Mouse (Mus musculus): ENCODE measurements at regions not wholly inside any gene's neighbourhood (a gene's known extent, or its start where the extent isn't known, plus 50 kb on each side); places are given as distances from the start of the nearest gene placed in this dataset.
A peak's percentile ranks its signal among the peaks of the same experiment; 100 is the strongest.

DNA sequence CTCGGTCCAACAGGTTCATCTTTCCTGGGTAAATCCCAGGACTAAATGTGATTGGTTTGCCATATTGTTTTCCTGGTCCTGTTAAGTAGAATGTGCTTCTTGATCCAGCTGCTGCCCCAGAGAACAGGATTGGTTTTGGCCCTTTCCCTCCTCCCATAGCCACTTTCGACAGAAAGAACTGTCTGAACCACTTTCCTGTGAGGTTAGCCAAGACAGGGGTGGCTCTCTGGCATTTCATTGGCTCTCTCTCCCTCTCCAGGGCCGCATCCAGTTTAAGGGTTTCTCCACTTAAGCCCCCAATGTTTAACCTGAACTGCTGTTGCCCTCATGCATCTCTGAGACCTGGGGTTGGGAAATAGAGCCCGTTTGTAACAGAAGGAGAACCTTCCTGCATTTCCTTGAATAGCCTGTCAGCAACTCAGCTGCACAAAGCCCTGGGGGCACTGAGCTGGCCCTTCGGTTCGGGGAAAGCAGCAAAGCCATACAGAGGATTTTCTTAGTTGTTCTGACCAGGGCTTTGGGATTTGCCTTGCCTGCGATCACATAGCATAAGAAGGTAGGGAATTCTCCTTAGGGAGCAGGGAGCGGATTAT lies 109.7 kb downstream of the Snx19 start:
- H3K9me3 ChIP-seq = no peaks in the 10 kb centered on the region
- DNase-seq (ENCODE audit: low spot score) = no peak
- 63% methylated on average over 8 of the region's 8 CpGs for WGBS
- peaks cover 4% of the 10 kb centered on the region; the same call in 1 of the 2 replicates for H3K27me3 ChIP-seq (ENCODE audit: insufficient read depth, poor library complexity, severe bottlenecking)
- no peaks in the 10 kb centered on the region for H3K36me3 ChIP-seq
- 0 out of 2 replicates have a peak, but pooled peaks cover 11% of the 10 kb centered on the region for H3K4me1 ChIP-seq
- H3K4me3 ChIP-seq = no peak overlapping the region
- no peak overlapping the region for H3K27ac ChIP-seq

DNA sequence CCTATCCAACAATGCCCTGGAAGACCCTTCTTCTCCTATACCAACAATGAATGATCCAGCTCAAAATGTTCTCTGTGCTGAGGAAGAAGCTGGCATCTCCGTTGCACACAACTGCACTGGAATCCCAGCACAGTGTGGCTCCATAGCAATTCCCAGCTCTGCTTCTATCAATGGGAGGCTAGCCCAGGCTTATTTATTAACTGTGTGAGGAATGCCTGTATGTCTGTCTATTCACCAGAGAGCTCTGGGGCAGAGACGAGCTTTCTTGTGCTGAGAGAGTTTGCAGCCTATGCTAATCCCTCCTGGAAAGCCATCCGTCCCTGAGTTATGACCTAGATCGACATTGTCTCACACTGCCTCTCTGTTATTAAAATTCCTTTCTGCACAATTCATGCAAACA lies 108.1 kb downstream of the Snx19 start:
- Histone ChIP-seq H3K27ac (no peak overlapping the region), H3K4me3 (no peak overlapping the region), H3K36me3 (no peaks in the 10 kb centered on the region), H3K4me1 (0 out of 2 replicates have a peak, but pooled peaks cover 6% of the 10 kb centered on the region), H3K27me3 (ENCODE audit: insufficient read depth, poor library complexity, severe bottlenecking) (peaks cover 4% of the 10 kb centered on the region; the same call in 1 of the 2 replicates), H3K9me3 (no peaks in the 10 kb centered on the region)
- 72% methylated on average over 4 of the region's 4 CpGs for WGBS
- DNase-seq (ENCODE audit: low spot score) = no peak

DNA sequence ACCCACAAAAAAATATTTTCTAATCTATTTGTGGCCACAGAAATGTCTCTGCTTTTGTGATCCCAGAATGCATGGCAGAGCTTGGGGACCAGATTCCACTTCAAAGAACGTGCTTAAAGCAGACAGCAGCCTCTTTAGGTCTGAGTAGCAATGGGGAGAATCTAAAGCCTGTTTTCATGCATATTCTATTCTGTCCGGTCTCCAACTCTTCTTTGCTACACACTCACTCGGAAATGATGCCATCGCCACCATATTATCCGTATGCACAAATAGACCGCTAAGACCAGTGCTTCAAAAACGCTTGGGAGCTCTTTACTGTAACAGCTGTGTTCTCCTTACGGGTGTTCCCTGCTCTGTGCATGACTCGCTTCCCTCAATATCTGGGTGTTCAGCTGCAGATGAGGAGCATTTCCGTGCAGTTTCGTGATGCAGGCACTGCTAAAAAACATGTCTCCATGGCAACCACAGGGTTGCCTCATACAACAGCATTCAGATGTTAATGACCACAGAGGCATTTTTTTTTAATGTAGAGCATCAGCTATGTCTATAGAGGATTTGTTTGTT lies 107.0 kb downstream of the Snx19 start:
- H3K27ac ChIP-seq = no peak overlapping the region
- H3K4me1 ChIP-seq = no peaks in the 10 kb centered on the region
- no peak overlapping the region for H3K4me3 ChIP-seq
- DNase-seq (ENCODE audit: low spot score) = no peak
- WGBS = 78% methylated on average over 11 of the region's 11 CpGs
- no peaks in the 10 kb centered on the region for H3K9me3 ChIP-seq
- H3K27me3 ChIP-seq (ENCODE audit: insufficient read depth, poor library complexity, severe bottlenecking) = peaks cover 4% of the 10 kb centered on the region; the same call in 1 of the 2 replicates
- H3K36me3 ChIP-seq = no peaks in the 10 kb centered on the region

DNA sequence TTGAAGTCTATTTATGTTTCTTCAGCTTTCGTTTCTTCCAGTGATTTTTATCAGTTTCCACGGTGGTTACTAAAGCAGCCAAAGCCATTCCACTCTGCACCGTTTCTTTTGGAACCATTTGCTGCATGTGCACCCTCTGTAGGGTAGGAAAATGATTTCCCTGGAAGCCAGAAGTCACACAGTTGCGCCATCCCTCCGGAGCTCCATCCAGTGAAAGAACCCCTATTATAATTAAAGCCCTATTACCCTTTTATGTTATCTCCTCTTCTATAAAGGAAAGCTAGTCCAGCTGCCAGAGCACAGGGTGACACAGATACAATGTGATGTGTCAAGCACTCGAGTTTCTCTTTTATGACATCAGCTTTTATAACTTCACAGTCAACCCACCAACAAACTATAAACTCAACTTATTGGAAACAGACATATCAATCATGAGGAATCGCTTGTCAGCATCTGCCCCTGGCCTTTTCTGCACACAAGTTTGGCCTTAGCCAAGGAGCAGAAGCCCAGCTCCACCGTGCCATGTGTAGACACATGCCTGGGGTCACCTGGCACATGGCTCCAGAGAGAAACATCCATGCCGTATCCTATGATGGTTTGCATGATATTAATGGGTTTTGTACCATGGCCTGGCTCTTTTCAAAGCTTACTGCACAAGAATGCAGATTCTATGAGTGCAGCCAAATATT lies 106.3 kb downstream of the Snx19 start:
- no peak for DNase-seq (ENCODE audit: low spot score)
- H3K27ac ChIP-seq = no peak overlapping the region
- no peaks in the 10 kb centered on the region for H3K4me1 ChIP-seq
- no peak overlapping the region for H3K4me3 ChIP-seq
- WGBS = 76% methylated on average over 9 of the region's 9 CpGs
- H3K36me3 ChIP-seq = no peaks in the 10 kb centered on the region
- peaks cover 4% of the 10 kb centered on the region; the same call in 1 of the 2 replicates for H3K27me3 ChIP-seq (ENCODE audit: insufficient read depth, poor library complexity, severe bottlenecking)
- H3K9me3 ChIP-seq = no peaks in the 10 kb centered on the region

DNA sequence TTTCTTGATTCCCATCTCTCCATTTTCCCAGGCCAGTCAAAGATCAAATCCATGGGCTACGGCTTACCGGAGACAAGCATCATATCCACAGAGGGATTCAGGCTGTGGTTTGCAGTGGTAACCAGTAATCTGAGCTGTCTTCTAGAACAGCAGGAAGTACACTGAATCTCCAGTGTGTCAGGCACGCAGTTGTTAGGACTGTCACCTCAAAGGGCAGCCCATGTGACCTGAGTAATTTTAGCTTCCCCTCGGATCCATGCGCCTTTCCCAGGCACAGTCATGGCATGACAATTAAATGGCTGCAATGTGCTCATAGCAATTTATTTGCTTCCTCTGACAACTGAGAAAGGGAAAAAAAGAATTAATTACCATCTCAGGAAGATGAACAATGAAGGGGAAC lies 98.2 kb downstream of the Snx19 start:
- 70% methylated on average over 5 of the region's 5 CpGs for WGBS
- H3K9me3 ChIP-seq = no peaks in the 10 kb centered on the region
- H3K27ac ChIP-seq = no peak overlapping the region
- DNase-seq (ENCODE audit: low spot score) = no peak
- peaks cover 7% of the 10 kb centered on the region; the same call in 1 of the 2 replicates for H3K4me1 ChIP-seq
- no peak overlapping the region for H3K4me3 ChIP-seq
- H3K36me3 ChIP-seq = no peaks in the 10 kb centered on the region
- no peaks in the 10 kb centered on the region for H3K27me3 ChIP-seq (ENCODE audit: insufficient read depth, poor library complexity, severe bottlenecking)

DNA sequence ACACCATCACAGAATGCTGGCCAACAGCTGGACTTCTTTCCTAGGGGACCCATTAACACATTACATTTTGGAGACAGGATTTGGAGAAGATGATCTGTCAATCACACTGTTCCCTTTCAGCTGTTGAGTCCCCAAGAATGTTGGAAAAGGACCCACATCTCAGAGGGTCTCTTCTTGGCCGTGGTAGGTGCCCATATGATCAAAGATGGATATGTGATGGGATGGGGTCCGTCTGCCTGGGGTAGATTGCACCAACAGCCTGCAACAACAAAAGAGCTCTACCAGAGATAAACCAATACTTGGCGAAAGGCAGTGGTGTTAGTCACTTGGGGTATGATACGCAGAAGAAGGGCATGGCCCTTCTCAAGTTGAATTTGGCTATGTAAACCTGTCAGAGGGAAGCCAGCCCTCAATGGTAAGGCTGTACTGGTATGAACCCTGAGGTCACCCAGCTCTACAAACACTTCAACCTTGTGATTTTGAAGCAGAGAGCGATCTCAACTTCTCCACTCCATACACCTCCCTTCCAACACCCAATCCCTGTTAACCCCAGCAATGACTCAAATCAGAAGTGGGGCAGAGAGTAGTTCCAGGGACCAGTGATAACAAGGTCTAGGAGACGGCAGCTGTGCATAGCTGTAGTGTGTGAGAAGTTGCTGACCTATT lies 97.6 kb downstream of the Snx19 start:
- no peak overlapping the region for H3K4me3 ChIP-seq
- H3K27ac ChIP-seq = no peak overlapping the region
- peaks cover 7% of the 10 kb centered on the region; the same call in 1 of the 2 replicates for H3K4me1 ChIP-seq
- peak; percentile 61 for DNase-seq (ENCODE audit: low spot score)
- no peaks in the 10 kb centered on the region for H3K36me3 ChIP-seq
- WGBS = 75% methylated on average over 6 of the region's 6 CpGs
- H3K27me3 ChIP-seq (ENCODE audit: insufficient read depth, poor library complexity, severe bottlenecking) = no peaks in the 10 kb centered on the region
- H3K9me3 ChIP-seq = no peaks in the 10 kb centered on the region

DNA sequence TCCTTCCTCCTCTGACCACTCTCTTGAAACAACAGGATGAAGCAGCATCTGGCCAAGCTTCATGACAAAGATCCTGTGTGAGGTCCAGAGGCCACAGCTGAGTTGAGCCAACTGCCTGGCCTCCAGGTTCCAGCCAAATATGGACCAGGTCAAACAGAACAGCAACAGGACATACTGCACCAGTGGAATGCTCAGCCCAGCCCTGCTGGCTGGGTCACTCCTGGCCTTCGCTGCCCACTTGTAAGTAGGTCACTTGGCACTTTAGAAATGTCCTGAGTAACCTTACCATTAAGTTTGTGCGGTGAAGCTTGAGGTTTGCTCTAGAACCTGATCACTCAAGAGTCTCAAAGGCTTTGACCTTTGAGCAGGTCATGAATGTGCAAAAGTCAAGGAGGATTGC lies 96.9 kb downstream of the Snx19 start:
- H3K4me1 ChIP-seq = peaks cover 7% of the 10 kb centered on the region; the same call in 1 of the 2 replicates

DNA sequence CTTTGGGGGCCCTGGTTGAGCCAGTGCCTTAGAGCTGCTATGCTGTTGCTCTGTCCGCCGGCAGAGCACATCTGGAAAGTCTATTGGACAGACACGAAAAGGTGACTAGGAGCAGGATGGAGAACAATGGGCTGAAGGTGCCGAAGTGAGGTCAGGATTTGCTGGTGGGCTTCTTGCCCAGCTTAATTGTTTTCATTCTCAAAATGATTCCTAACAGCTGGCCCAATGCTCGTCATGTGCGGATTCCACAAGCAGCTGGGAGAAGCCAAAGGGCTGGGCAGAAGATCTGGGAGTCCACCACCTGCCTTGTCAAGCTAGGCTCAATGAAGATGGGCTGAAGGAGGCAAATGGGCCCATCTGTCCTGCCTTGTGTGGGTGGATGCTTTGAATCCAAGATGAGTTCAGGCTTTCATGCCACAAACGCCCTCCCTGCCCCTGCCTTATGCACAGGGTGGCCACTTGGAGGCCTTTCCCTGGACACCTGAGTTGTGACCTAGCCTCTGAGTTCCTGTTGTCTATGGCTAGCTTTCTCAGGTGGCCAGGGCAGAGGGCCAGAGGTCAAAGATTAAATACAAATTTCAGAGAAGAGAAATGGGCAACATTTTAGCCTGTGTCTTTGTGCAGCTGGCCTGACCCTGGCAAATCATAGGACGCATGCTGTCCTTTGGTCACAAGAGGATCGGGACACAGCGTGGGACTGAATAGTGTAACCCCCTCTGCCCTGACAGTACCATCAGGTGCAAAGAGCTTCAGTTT lies 95.9 kb downstream of the Snx19 start:
- Histone ChIP-seq H3K4me1 (peaks cover 7% of the 10 kb centered on the region; the same call in 1 of the 2 replicates), H3K27ac (no peak overlapping the region), H3K9me3 (no peaks in the 10 kb centered on the region), H3K36me3 (no peaks in the 10 kb centered on the region), H3K4me3 (no peak overlapping the region), H3K27me3 (ENCODE audit: insufficient read depth, poor library complexity, severe bottlenecking) (no peaks in the 10 kb centered on the region)
- DNase-seq (ENCODE audit: low spot score) = peak; percentile 38
- 81% methylated on average over 10 of the region's 10 CpGs for WGBS

More for the DNA sequence above, 96.9 kb downstream of the Snx19 start:
- no peaks in the 10 kb centered on the region for H3K36me3 ChIP-seq
- peak; percentile 62 for DNase-seq (ENCODE audit: low spot score)
- H3K4me3 ChIP-seq = no peak overlapping the region
- H3K27ac ChIP-seq = no peak overlapping the region
- H3K27me3 ChIP-seq (ENCODE audit: insufficient read depth, poor library complexity, severe bottlenecking) = no peaks in the 10 kb centered on the region
- no peaks in the 10 kb centered on the region for H3K9me3 ChIP-seq
- 83% methylated on average over 2 of the region's 2 CpGs for WGBS

DNA sequence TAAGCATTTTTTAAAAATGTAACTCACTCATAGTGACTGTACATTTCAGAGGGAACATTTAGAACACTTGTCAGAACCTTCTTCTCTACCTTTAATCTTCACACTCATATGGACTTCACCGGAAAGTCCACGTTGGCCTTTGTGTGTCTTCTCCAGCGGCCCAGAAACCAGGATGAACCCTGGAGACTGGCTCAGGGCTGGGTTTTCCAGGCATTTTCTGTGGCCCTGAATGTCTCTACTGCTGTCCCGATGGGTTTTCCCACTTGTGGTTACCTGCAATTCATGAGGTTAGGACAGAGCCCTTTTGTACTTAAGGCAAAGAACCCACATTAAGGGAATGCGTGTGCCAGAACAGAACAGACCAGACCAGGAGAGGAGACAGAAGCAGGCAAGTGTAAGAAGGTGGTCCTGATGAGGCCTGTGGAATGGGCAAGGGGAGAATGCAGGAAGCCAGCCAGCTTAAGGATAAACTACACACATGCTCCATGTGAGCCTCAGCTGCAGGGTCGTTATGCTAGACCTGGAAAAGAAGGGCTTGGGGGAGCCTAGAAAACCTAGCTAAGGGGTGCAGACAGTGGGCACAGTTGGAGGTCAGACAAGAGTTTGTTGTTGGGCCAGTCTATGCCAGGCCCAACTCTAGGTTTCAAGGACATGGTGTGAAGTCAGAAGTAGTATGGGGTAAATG lies 94.8 kb downstream of the Snx19 start:
- no peaks in the 10 kb centered on the region for H3K27me3 ChIP-seq (ENCODE audit: insufficient read depth, poor library complexity, severe bottlenecking)
- no peak overlapping the region for H3K4me3 ChIP-seq
- no peaks in the 10 kb centered on the region for H3K9me3 ChIP-seq
- H3K36me3 ChIP-seq = no peaks in the 10 kb centered on the region
- H3K27ac ChIP-seq = no peak overlapping the region
- WGBS = 83% methylated on average over 6 of the region's 6 CpGs
- peaks cover 7% of the 10 kb centered on the region; the same call in 1 of the 2 replicates for H3K4me1 ChIP-seq
- DNase-seq (ENCODE audit: low spot score) = peak; percentile 56

DNA sequence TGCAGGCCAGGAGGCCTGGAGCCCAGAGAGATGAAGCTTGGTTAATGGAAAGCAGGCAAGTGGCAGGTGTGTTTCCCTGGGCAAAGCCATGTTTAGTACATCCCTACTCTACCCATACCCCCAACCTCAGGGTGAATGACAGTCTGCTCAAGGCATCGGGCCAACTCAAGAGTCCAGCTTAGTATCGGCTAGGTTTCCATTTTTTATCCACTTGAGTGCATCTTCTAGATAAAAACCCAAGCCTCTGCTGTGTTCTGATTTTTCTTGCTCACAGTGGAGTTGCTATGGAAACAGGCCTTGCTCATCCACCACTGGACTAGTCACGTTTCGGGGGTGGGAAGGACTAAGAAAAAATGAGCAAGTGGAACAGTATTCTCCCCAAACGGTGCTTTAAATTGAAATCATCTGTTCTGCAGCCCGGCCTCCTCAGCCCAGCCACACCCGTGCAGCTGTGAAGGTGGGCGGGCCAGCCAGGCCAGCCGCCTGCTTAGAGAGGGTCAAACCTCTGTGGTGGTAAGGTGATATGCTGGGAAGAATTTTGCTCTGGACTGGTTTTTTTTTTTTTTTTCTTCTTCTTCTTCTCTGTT lies 94.0 kb downstream of the Snx19 start:
- H3K36me3 ChIP-seq = no peaks in the 10 kb centered on the region
- H3K9me3 ChIP-seq = no peaks in the 10 kb centered on the region
- no peaks in the 10 kb centered on the region for H3K27me3 ChIP-seq (ENCODE audit: insufficient read depth, poor library complexity, severe bottlenecking)
- 64% methylated on average over 9 of the region's 9 CpGs for WGBS
- H3K27ac ChIP-seq = no peak overlapping the region
- H3K4me1 ChIP-seq = peaks cover 7% of the 10 kb centered on the region; the same call in 1 of the 2 replicates
- no peak overlapping the region for H3K4me3 ChIP-seq
- DNase-seq (ENCODE audit: low spot score) = peak; percentile 51

DNA sequence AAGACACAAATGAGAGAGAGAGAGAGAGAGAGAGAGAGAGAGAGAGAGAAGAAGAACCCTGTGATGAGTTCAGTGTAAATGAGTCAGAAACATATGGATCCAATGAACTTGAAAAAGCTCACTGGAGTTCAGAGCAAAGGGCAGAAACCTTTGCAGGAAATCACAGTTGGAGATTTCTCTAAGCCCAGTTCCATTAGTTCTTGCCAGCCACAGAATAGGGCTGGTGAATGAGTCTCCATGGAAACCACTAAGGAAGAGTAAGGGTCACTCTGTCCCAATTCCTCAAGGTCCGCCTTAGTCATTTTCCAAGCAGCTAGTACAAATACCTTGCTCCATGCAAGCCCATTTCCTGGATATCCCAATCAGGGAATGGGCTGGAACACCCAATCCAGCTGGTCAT lies 93.2 kb downstream of the Snx19 start:
- Histone ChIP-seq H3K27ac (no peak overlapping the region), H3K9me3 (no peaks in the 10 kb centered on the region), H3K4me3 (no peak overlapping the region), H3K4me1 (peaks cover 6% of the 10 kb centered on the region; the same call in 1 of the 2 replicates), H3K27me3 (ENCODE audit: insufficient read depth, poor library complexity, severe bottlenecking) (no peaks in the 10 kb centered on the region), H3K36me3 (no peaks in the 10 kb centered on the region)
- DNase-seq (ENCODE audit: low spot score) = peak; percentile 14
- WGBS = 91% methylated on average over 1 of the region's 1 CpGs

DNA sequence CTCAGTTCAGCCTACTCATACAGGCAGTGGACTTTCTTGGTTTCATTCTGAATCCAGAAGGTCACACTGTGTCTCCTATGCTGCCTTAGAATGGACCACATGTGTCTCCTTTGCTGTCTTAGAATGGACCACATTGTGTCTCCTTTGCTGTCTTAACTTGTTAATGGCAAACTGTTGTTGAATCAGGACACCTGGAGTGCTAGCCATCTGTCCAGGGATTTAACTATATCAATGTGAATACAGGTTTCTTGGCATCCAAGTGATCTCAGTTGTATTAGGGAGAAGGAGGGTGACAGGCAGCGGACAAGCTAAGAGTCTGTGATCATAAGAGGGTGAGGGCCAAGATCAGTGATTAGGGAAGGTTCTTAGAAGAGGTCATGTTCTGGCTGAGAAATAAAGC lies 92.3 kb downstream of the Snx19 start:
- Histone ChIP-seq H3K36me3 (no peaks in the 10 kb centered on the region), H3K27ac (no peak overlapping the region), H3K4me3 (no peak overlapping the region), H3K9me3 (no peaks in the 10 kb centered on the region), H3K4me1 (no peaks in the 10 kb centered on the region), H3K27me3 (ENCODE audit: insufficient read depth, poor library complexity, severe bottlenecking) (no peaks in the 10 kb centered on the region)
- DNase-seq (ENCODE audit: low spot score) = no peak
- WGBS = 77% methylated on average over 1 of the region's 1 CpGs

Measured in heart, embryonic 10.5 days (tissue).